Mouse (Mus musculus) ES-Bruce4 (cell line): ENCODE measurements around the gene Ptprg.

Experiments used
- CTCF ChIP-seq: IDR thresholded peaks from one replicate; pipeline ENCODE4 v1.8.1; 2011; ENCODE audit warnings: low read depth, low read length
- POLR2A ChIP-seq: IDR thresholded peaks from one replicate; pipeline ENCODE4 v1.8.1; 2011; ENCODE audit warnings: low read length; ENCODE audit not compliant: insufficient read depth

DNA sequence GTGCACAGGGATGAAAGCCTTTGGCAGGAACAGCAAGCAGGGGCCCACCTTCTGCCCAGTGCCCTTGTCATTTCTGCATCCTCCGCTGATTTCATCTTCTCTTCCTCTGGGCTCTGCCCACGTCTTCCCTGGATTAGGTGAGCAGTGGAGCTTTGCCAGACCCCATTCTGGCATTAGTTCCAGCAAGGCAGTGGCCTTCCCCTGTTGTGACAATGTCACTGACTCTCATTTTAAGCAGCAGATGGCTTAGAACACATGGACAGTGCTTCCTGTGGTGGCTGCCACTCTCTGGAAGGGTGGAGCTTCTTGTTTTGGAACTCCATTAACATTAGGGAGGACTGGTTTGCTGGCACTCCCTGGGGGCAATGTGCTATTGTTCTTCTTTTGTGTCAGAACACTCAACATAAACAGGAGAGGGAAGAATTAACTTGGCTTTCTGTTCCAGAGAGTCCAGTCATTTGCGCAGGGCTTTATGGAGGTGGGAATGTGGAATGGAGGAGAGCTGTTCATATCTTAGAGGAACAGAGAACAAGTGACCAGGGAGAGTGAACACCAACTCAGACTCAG lies 119.7 kb downstream of the Ptprg start:
- TF ChIP-seq POLR2A (no peak), CTCF (no peak)
